In the genomic region with DNA sequence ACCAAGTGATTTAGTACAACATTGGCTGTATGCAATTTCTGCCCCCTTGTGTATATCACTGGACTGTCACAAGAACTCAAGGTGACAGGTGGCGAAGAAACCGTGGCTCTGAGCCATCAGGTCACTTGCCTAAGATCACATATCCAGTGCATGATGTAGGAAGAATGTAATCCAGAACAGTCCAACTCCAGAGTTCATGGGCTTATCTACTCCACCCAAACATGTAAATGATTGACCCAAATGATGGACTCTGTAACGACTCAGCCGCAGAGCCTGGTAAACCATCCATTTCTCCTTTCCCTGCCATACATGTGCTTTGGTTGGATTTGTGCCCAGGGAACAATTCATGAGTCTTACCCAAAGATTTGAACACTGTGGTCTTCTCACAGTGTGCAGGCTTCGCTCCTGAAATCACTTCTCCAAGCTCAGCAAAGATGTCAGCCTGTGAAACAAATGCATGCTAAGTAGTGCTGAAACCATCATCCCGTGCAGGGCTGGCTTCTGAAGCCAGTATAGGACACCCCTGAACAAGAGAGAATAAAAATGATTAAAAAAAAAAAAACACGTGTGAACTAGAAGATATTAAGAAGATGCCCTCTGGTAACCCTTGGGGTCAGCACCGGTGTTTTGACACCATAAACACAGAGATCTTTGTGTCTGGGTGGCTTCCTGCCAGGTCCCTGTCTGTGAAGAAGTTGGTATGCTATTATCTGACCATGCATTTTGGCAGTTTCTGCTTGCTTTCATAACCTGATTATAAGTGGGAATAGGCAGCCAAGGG, we compare ENCODE assay signal across 12 mouse cellular contexts. TPM values are rescaled to one million over a fixed set of nuclear protein-coding genes. Genes with fewer than 3 reads are reported as not detected.
DNase-seq lines count a peak whose midpoint lies in the region; ATAC-seq and TF ChIP-seq lines count a peak whose summit lies in the region.
"Had no signal": no experiment of that assay in that cellular context is flagged by ENCODE, and none has a peak within 500 bp of the region (broad histone marks: within the 10 kb centered on the region; RNA-seq: fewer than 3 reads in every experiment).

No protein-coding gene starts in this region.

- no peak overlapping the region for H3K9ac ChIP-seq in hindbrain, postnatal 0 days (replicated peaks; ENCODE audit: low read length)
- H3K9ac ChIP-seq in intestine, embryonic 16.5 days (ENCODE audit: low read depth, low read length): no peak overlapping the region

- TF ChIP-seq CTCF in hindbrain, postnatal 0 days (IDR thresholded peaks at IDR 0.05; ENCODE audit: low read depth): no peak; the same call in 1 of the 2 replicates

- H3K27ac ChIP-seq in hindbrain, postnatal 0 days: no peak overlapping the region
- H3K27ac ChIP-seq in hindbrain, embryonic 10.5 days: no peak overlapping the region
- H3K27ac ChIP-seq in intestine, embryonic 16.5 days (ENCODE audit: low read length): peak overlapping the region; percentile 51
- no peak overlapping the region for H3K27ac ChIP-seq in midbrain, embryonic 10.5 days (replicated peaks)

- DNase-seq in hindbrain, postnatal 0 days (ENCODE audit: low spot score): peak; percentile 26
- DNase-seq in hindbrain, embryonic 10.5 days (ENCODE audit: low spot score): no peak
- peak; percentile 79 to 89 for DNase-seq in kidney, postnatal 36 days
- peak; percentile 55 for DNase-seq in testis, postnatal 14 days (ENCODE audit: low spot score)
- DNase-seq in ovary, postnatal 36 days (ENCODE audit: low spot score): no peak
- DNase-seq in midbrain, embryonic 10.5 days (ENCODE audit: low spot score): no peak
- DNase-seq: gastrocnemius, postnatal 10 days; lung, postnatal 14 days had no signal

- no peaks in the 10 kb centered on the region for H3K4me1 ChIP-seq in hindbrain, postnatal 0 days (ENCODE audit: insufficient read depth, low read length)
- H3K4me1 ChIP-seq in hindbrain, embryonic 10.5 days (replicated peaks): 0 out of 2 replicates have a peak, but pooled peaks cover 8% of the 10 kb centered on the region
- peaks cover 9% of the 10 kb centered on the region for H3K4me1 ChIP-seq in intestine, embryonic 16.5 days (ENCODE audit: control insufficient read depth, insufficient read depth, low read length)
- no peaks in the 10 kb centered on the region for H3K4me1 ChIP-seq in midbrain, embryonic 10.5 days

- ATAC-seq in hindbrain, postnatal 0 days: no peak
- peak; percentile 96 for ATAC-seq in intestine, embryonic 16.5 days

- no peak overlapping the region for H3K4me3 ChIP-seq in hindbrain, postnatal 0 days (ENCODE audit: low read length)
- H3K4me3 ChIP-seq in hindbrain, embryonic 10.5 days: no peak overlapping the region
- no peak overlapping the region for H3K4me3 ChIP-seq in intestine, embryonic 16.5 days (ENCODE audit: low read length)
- H3K4me3 ChIP-seq in midbrain, embryonic 10.5 days: no peak overlapping the region

- H3K4me2 ChIP-seq in hindbrain, postnatal 0 days (ENCODE audit: low read depth, low read length): no peak overlapping the region
- H3K4me2 ChIP-seq in intestine, embryonic 16.5 days (ENCODE audit: low read depth, low read length): no peak overlapping the region

- no peaks in the 10 kb centered on the region for H3K27me3 ChIP-seq in hindbrain, postnatal 0 days (ENCODE audit: insufficient read depth, low read length)
- H3K27me3 ChIP-seq in hindbrain, embryonic 10.5 days (ENCODE audit: insufficient read depth, poor library complexity, severe bottlenecking): no peaks in the 10 kb centered on the region
- H3K27me3 ChIP-seq in intestine, embryonic 16.5 days (replicated peaks; ENCODE audit: control insufficient read depth, insufficient read depth, low read length): no peaks in the 10 kb centered on the region
- H3K27me3 ChIP-seq in midbrain, embryonic 10.5 days (ENCODE audit: low read depth, poor library complexity, severe bottlenecking): no peaks in the 10 kb centered on the region

- H3K36me3 ChIP-seq in hindbrain, postnatal 0 days (ENCODE audit: insufficient read depth, low read length): no peaks in the 10 kb centered on the region
- no peaks in the 10 kb centered on the region for H3K36me3 ChIP-seq in hindbrain, embryonic 10.5 days
- no peaks in the 10 kb centered on the region for H3K36me3 ChIP-seq in intestine, embryonic 16.5 days (ENCODE audit: control insufficient read depth, insufficient read depth, low read length)
- no peaks in the 10 kb centered on the region for H3K36me3 ChIP-seq in midbrain, embryonic 10.5 days

- no peaks in the 10 kb centered on the region for H3K9me3 ChIP-seq in hindbrain, postnatal 0 days (ENCODE audit: low read length)
- no peaks in the 10 kb centered on the region for H3K9me3 ChIP-seq in hindbrain, embryonic 10.5 days
- H3K9me3 ChIP-seq in intestine, embryonic 16.5 days (ENCODE audit: control insufficient read depth, low read length): no peaks in the 10 kb centered on the region
- H3K9me3 ChIP-seq in midbrain, embryonic 10.5 days (replicated peaks): no peaks in the 10 kb centered on the region

- 55% methylated on average over 8 of the region's 8 CpGs for WGBS in hindbrain, postnatal 0 days
- 78% methylated on average over 8 of the region's 8 CpGs for WGBS in hindbrain, embryonic 10.5 days
- 50% methylated on average over 8 of the region's 8 CpGs for WGBS in intestine, embryonic 16.5 days
- 89% methylated on average over 8 of the region's 8 CpGs for WGBS in midbrain, embryonic 10.5 days

RNA-seq across cellular contexts. Expression of a gene that starts 12.4 kb away (rescaled TPM):
- 9.4 and 16.9 TPM in 2 replicates for total RNA-seq in hindbrain, postnatal 0 days (2014; rRNA removed)
- polyA plus RNA-seq in hindbrain, postnatal 0 days (2015; fragmentation: Nextera tagmentation; extraction: Ambion mirVana): 8.1 and 8.7 TPM in 2 replicates
- 40.4 and 50.4 TPM in 2 replicates for polyA plus RNA-seq in hindbrain, embryonic 10.5 days (2016; fragmentation: Nextera tagmentation; extraction: Ambion mirVana)
- polyA plus RNA-seq in intestine, embryonic 16.5 days (2015; fragmentation: Nextera tagmentation; extraction: Ambion mirVana): 1.4 and 2.0 TPM in 2 replicates
- 35.5 and 40.2 TPM in 2 replicates for polyA plus RNA-seq in midbrain, embryonic 10.5 days (2016; fragmentation: Nextera tagmentation; extraction: Ambion mirVana)
- total RNA-seq: hematopoietic stem cell, adult 5-6 weeks had no signal

RNA-seq across cellular contexts. Expression of a gene that starts 14.2 kb away (rescaled TPM):
- total RNA-seq in hindbrain, postnatal 0 days (2014; rRNA removed): not detected in 2 replicates
- polyA plus RNA-seq in hindbrain, postnatal 0 days (2015; fragmentation: Nextera tagmentation; extraction: Ambion mirVana): not detected in 2 replicates
- not detected in 2 replicates for polyA plus RNA-seq in hindbrain, embryonic 10.5 days (2016; fragmentation: Nextera tagmentation; extraction: Ambion mirVana)
- 0.02 and 0.24 TPM in 2 replicates for polyA plus RNA-seq in intestine, embryonic 16.5 days (2015; fragmentation: Nextera tagmentation; extraction: Ambion mirVana)
- not detected in 2 replicates for polyA plus RNA-seq in midbrain, embryonic 10.5 days (2016; fragmentation: Nextera tagmentation; extraction: Ambion mirVana)
- total RNA-seq: gastrocnemius, postnatal 10 days; hematopoietic stem cell, adult 5-6 weeks; left cerebral cortex, adult 18-20 months had no signal

RNA-seq across cellular contexts. Expression of a gene that starts 15.9 kb away (rescaled TPM):
- not detected in 2 replicates for total RNA-seq in hindbrain, postnatal 0 days (2014; rRNA removed)
- not detected in 2 replicates for polyA plus RNA-seq in hindbrain, postnatal 0 days (2015; fragmentation: Nextera tagmentation; extraction: Ambion mirVana)
- polyA plus RNA-seq in hindbrain, embryonic 10.5 days (2016; fragmentation: Nextera tagmentation; extraction: Ambion mirVana): 0.05 and 0.12 TPM in 2 replicates
- 15.7 and 15.9 TPM in 2 replicates for polyA plus RNA-seq in intestine, embryonic 16.5 days (2015; fragmentation: Nextera tagmentation; extraction: Ambion mirVana)
- not detected in 2 replicates for polyA plus RNA-seq in midbrain, embryonic 10.5 days (2016; fragmentation: Nextera tagmentation; extraction: Ambion mirVana)
- total RNA-seq: hematopoietic stem cell, adult 5-6 weeks had no signal

RNA-seq across cellular contexts. Expression of a gene that starts 44.5 kb away (rescaled TPM):
- not detected in 2 replicates for total RNA-seq in hindbrain, postnatal 0 days (2014; rRNA removed)
- polyA plus RNA-seq in hindbrain, postnatal 0 days (2015; fragmentation: Nextera tagmentation; extraction: Ambion mirVana): not detected in 2 replicates
- polyA plus RNA-seq in hindbrain, embryonic 10.5 days (2016; fragmentation: Nextera tagmentation; extraction: Ambion mirVana): 0.11 TPM in 1 of 2 replicates, not detected in the other
- not detected in 2 replicates for polyA plus RNA-seq in intestine, embryonic 16.5 days (2015; fragmentation: Nextera tagmentation; extraction: Ambion mirVana)
- polyA plus RNA-seq in midbrain, embryonic 10.5 days (2016; fragmentation: Nextera tagmentation; extraction: Ambion mirVana): not detected in 2 replicates
- total RNA-seq: hematopoietic stem cell, adult 5-6 weeks had no signal
- polyA plus RNA-seq: testis, adult 2 months had no signal

Comparison
In these comparisons a context has a peak if more than half of its experiments do, and no peak if none do; other contexts are left out.
1. DNase-seq: peak in hindbrain, postnatal 0 days (single experiment), kidney, postnatal 36 days (2 of 2) and testis, postnatal 14 days (single experiment); none in hindbrain, embryonic 10.5 days (single experiment), ovary, postnatal 36 days (single experiment) and midbrain, embryonic 10.5 days (single experiment).
2. RNA of a gene that starts 15.9 kb away (polyA plus RNA-seq): 15.7 to 15.9 TPM in intestine, embryonic 16.5 days; 0.05 to 0.12 TPM in hindbrain, embryonic 10.5 days, not detected in hindbrain, postnatal 0 days and not detected in midbrain, embryonic 10.5 days; every median in the first group is over 10 times any median in the second.